Mouse (Mus musculus) C2C12 (cell line): ENCODE data around the gene A530084C06Rik.

ENCODE experiments used
- CTCF ChIP-seq: IDR thresholded peaks from one replicate; pipeline ENCODE4 v1.5.1; 2011; ENCODE audit not compliant: control insufficient read depth, insufficient read depth, insufficient read length
- FOSL1 ChIP-seq: IDR thresholded peaks from one replicate; pipeline ENCODE4 v1.8.0; 2011; ENCODE audit warnings: mild to moderate bottlenecking, low read length; ENCODE audit not compliant: poor library complexity, insufficient read depth, severe bottlenecking
- USF1 ChIP-seq: IDR thresholded peaks from one replicate; pipeline ENCODE4 v1.6.1; 2011; ENCODE audit warnings: low read depth, mild to moderate bottlenecking, control low read depth, moderate library complexity

DNA sequence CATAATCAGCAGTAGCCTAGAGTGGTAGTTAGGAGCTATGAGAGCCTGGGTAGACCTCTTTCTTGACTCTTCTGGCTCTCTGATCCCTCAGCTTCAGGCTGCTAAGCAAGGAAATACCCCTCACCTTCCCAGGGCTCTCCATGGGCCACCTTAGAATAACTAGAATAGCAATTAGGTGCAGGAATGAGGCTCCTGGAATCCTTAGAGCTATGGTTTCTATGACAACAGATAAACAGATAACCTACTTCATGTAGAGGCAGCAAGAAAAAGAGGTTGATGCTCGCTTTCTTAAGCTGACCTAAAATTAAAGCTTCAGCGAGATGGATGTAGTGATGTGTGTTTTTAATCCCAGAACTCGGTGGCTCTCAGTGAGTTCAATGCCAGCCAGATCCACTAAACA lies 15.5 kb upstream of the A530084C06Rik start:
- no peak for TF ChIP-seq CTCF
- TF ChIP-seq USF1: no peak
- TF ChIP-seq FOSL1: no peak
